In the genomic region with DNA sequence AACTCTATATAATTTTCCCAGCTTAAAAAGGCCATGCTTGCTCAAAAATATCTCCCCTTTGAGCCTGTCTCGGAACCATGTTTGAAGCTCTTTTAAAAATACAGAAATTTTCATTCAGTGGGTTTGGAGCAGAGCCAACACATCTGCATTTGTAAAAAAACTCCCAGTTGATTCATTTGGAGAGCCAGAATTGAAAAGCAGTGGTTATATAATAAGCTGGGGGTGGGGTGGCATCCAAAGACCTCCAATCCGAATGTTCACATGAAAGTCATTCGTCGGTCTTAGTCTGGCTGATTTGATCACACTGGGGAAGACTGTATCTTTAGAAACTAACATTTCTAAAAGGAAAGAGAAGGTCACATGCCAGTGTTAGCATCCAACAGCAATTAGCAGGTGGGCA, we compare ENCODE assay signal across 19 mouse cellular contexts. TPM values are rescaled to one million over a fixed set of nuclear protein-coding genes. Genes with fewer than 3 reads are reported as not detected.
DNase-seq lines count a peak whose midpoint lies in the region; ATAC-seq and TF ChIP-seq lines count a peak whose summit lies in the region.
"Had no signal": no experiment of that assay in that cellular context is flagged by ENCODE, and none has a peak within 500 bp of the region (broad histone marks: within the 10 kb centered on the region; RNA-seq: fewer than 3 reads in every experiment).

No protein-coding gene starts in this region.

- no peaks in the 10 kb centered on the region for H3K36me3 ChIP-seq in forebrain, embryonic 14.5 days (ENCODE audit: control insufficient read depth, insufficient read depth, low read length)
- peaks cover 21% of the 10 kb centered on the region for H3K36me3 ChIP-seq in forebrain, embryonic 10.5 days (replicated peaks)

- no peaks in the 10 kb centered on the region for H3K27me3 ChIP-seq in forebrain, embryonic 14.5 days (replicated peaks; ENCODE audit: control insufficient read depth, insufficient read depth, low read length)
- H3K27me3 ChIP-seq in forebrain, embryonic 10.5 days (ENCODE audit: poor library complexity, severe bottlenecking), result no peaks in the 10 kb centered on the region
- H3K27me3 ChIP-seq: heart, embryonic 15.5 days; Patski had no signal

- WGBS in forebrain, embryonic 14.5 days, result 35% methylated on average over 4 of the region's 4 CpGs
- 93% methylated on average over 4 of the region's 4 CpGs for WGBS in forebrain, embryonic 10.5 days

- no peak overlapping the region for H3K27ac ChIP-seq in forebrain, embryonic 14.5 days (ENCODE audit: low read depth, low read length)
- H3K27ac ChIP-seq in forebrain, embryonic 10.5 days, result no peak overlapping the region
- 0 out of 2 replicates have a peak overlapping the region, but pooled peaks have one; percentile 53 for H3K27ac ChIP-seq in layer of hippocampus, adult 2 months
- H3K27ac ChIP-seq: heart, embryonic 15.5 days had no signal

- no peaks in the 10 kb centered on the region for H3K4me1 ChIP-seq in forebrain, embryonic 14.5 days (ENCODE audit: control insufficient read depth, insufficient read depth, low read length)
- no peaks in the 10 kb centered on the region for H3K4me1 ChIP-seq in forebrain, embryonic 10.5 days

- H3K4me2 ChIP-seq in forebrain, embryonic 14.5 days (ENCODE audit: low read length), result no peak overlapping the region
- H3K4me2 ChIP-seq: heart, embryonic 15.5 days had no signal

- H3K9me3 ChIP-seq in forebrain, embryonic 14.5 days (replicated peaks; ENCODE audit: control insufficient read depth, low read length), result no peaks in the 10 kb centered on the region
- H3K9me3 ChIP-seq in forebrain, embryonic 10.5 days, result no peaks in the 10 kb centered on the region
- H3K9me3 ChIP-seq: heart, embryonic 15.5 days had no signal

- 0 out of 2 replicates have a peak, but pooled peaks have one; percentile 37 for ATAC-seq in forebrain, embryonic 14.5 days
- ATAC-seq in inflammation-experienced regulatory T-cells, adult 6 months, result peak; percentile 11
- ATAC-seq: midbrain, embryonic 16.5 days; Patski had no signal

- H3K9ac ChIP-seq in forebrain, embryonic 14.5 days (ENCODE audit: low read length), result no peak overlapping the region
- H3K9ac ChIP-seq: heart, embryonic 15.5 days; liver, postnatal 0 days had no signal

- TF ChIP-seq CTCF in layer of hippocampus, adult 2 months (conservative IDR thresholded peaks at IDR 0.05), result no peak

- DNase-seq in forebrain, embryonic 14.5 days (ENCODE audit: low spot score), result peak; percentile 60
- DNase-seq in forebrain, embryonic 10.5 days (ENCODE audit: extremely low spot score, low spot score), result no peak
- DNase-seq in layer of hippocampus, adult 2 months (ENCODE audit: low spot score in 2 of 2), result no peak
- no peak for DNase-seq in layer of hippocampus, postnatal 25 days (ENCODE audit: extremely low spot score in 1 of 2, low spot score in 1 of 2)
- peak; percentile 23 for DNase-seq in right cerebral cortex, adult 18-20 months
- DNase-seq in right cerebral cortex, postnatal 25 days, result no peak
- DNase-seq in kidney, adult 8-10 months, result no peak
- DNase-seq: adrenal gland, postnatal 10 days; cerebellum, adult 11-12 months; gastrocnemius, postnatal 25 days; kidney, adult 18-20 months; kidney, postnatal 10 days; liver, postnatal 0 days; lung, postnatal 14 days; thymus, adult 2 months had no signal

- H3K4me3 ChIP-seq in forebrain, embryonic 14.5 days (ENCODE audit: low read depth, low read length), result no peak overlapping the region
- no peak overlapping the region for H3K4me3 ChIP-seq in forebrain, embryonic 10.5 days
- no peak overlapping the region for H3K4me3 ChIP-seq in layer of hippocampus, adult 2 months
- H3K4me3 ChIP-seq: heart, embryonic 15.5 days had no signal

RNA-seq across cellular contexts. Expression of gene Utrn, which starts 8.4 kb away (rescaled TPM):
- 7.2 and 15.8 TPM in 2 replicates for polyA plus RNA-seq in forebrain, embryonic 14.5 days (2014; fragmentation: Nextera tagmentation; extraction: Ambion mirVana)
- 40.8 and 44.3 TPM in 2 replicates for polyA plus RNA-seq in forebrain, embryonic 10.5 days (2016; fragmentation: Nextera tagmentation; extraction: Ambion mirVana)
- 10 to 100 TPM; 33.7 to 39.8 TPM for total RNA-seq in layer of hippocampus, adult 2 months (2021)
- total RNA-seq in layer of hippocampus, postnatal 25 days (2021), result 10 to 100 TPM; 38.3 to 42.6 TPM
- polyA plus RNA-seq in inflammation-experienced regulatory T-cells, adult 6 months (2017; shearing (Covaris generic)), result 100 to 1,000 TPM; 143 to 631 (median 388) TPM

Comparison
In these comparisons a context has a peak if more than half of its experiments do, and no peak if none do; other contexts are left out.
1. DNase-seq: peak in forebrain, embryonic 14.5 days (single experiment) and right cerebral cortex, adult 18-20 months (single experiment); none in forebrain, embryonic 10.5 days (single experiment), layer of hippocampus, adult 2 months (0 of 2), layer of hippocampus, postnatal 25 days (0 of 2), right cerebral cortex, postnatal 25 days (single experiment) and kidney, adult 8-10 months (0 of 2).